Mouse (Mus musculus) neural tube, embryonic 11.5 days (tissue): ENCODE measurements around the gene Irf6. TPM values are rescaled to one million over a fixed set of nuclear protein-coding genes. Genes with fewer than 3 reads are reported as not detected.

ENCODE experiments used
- ATAC-seq: fragments of 200-750 bp; cut with Nextera tagmentation; 2 replicates; pipeline ENCODE4 v1.8.0; 2017; ENCODE audit warnings: moderate number of reproducible peaks, mild to moderate bottlenecking, moderate TSS enrichment, moderate library complexity; ENCODE audit not compliant: insufficient read depth, low FRiP score, low TSS enrichment
- DNase-seq: peaks from one replicate; pipeline ENCODE4 v3.0.0-alpha.2; 2015; ENCODE audit warnings: low spot score
- H3K27ac ChIP-seq: fragments of 300-500 bp; sonication (generic); 2 replicates; pipeline ENCODE4 v1.5.1; 2014; ENCODE audit warnings: low read depth, mild to moderate bottlenecking, low read length
- H3K27me3 ChIP-seq: fragments of 300-500 bp; sonication (generic); 2 replicates; pipeline ENCODE4 v1.6.1; 2014; ENCODE audit warnings: mild to moderate bottlenecking, low read length, mixed read lengths; ENCODE audit not compliant: control insufficient read depth, insufficient read depth
- H3K36me3 ChIP-seq: fragments of 300-500 bp; sonication (generic); 2 replicates; pipeline ENCODE4 v1.6.1; 2014; ENCODE audit warnings: mild to moderate bottlenecking, low read length, moderate library complexity, mixed read lengths; ENCODE audit not compliant: control insufficient read depth, insufficient read depth
- H3K4me1 ChIP-seq: fragments of 300-500 bp; sonication (generic); 2 replicates; pipeline ENCODE4 v1.6.1; 2014; ENCODE audit warnings: low read length, mixed read lengths; ENCODE audit not compliant: control insufficient read depth, insufficient read depth
- H3K4me2 ChIP-seq: fragments of 300-500 bp; sonication (generic); 2 replicates; pipeline ENCODE4 v1.6.1; 2014; ENCODE audit warnings: low read depth, mild to moderate bottlenecking, moderate library complexity
- H3K4me3 ChIP-seq: fragments of 300-500 bp; sonication (generic); 2 replicates; pipeline ENCODE4 v1.5.1; 2014; ENCODE audit warnings: low read depth, low read length
- H3K9ac ChIP-seq: fragments of 300-500 bp; sonication (generic); 2 replicates; pipeline ENCODE4 v1.6.1; 2014; ENCODE audit warnings: mild to moderate bottlenecking, low read length
- H3K9me3 ChIP-seq: fragments of 300-500 bp; sonication (generic); 2 replicates; pipeline ENCODE4 v1.6.1; 2016; ENCODE audit warnings: low read length; ENCODE audit not compliant: control insufficient read depth
- WGBS: fragments of 180-500 bp; shearing (Covaris S2); extraction: QIAGEN DNeasy Blood & Tissue Kit; methylation state at CpG from one replicate; pipeline ENCODE4 v1.1.7; 2014; 5-methylcytosine and 5-hydroxymethylcytosine counted together
- polyA plus RNA-seq: library from polyadenylated mRNA; unstranded; fragments of >200 nt; fragmentation: Nextera tagmentation; extraction: Ambion mirVana; gene quantifications from 2 replicates; pipeline ENCODE4 v1.2.1, GENCODE M21; 2014

Gene Irf6
- polyA plus RNA-seq, 1 experiment from 2014 or later = 5.5 TPM

GRCm38 (mm10) chr1:193200640-193201382 is 47.9 kb downstream of the Irf6 start:
- ATAC-seq = no peak
- H3K9me3 ChIP-seq = no peaks in the 10 kb centered on the region
- no peaks in the 10 kb centered on the region for H3K36me3 ChIP-seq
- H3K4me1 ChIP-seq = no peaks in the 10 kb centered on the region
- H3K4me2 ChIP-seq = no peak overlapping the region
- 89% methylated on average over 8 of the region's 8 CpGs for WGBS
- no peak for DNase-seq
- no peak overlapping the region for H3K9ac ChIP-seq
- no peaks in the 10 kb centered on the region for H3K27me3 ChIP-seq
- no peak overlapping the region for H3K27ac ChIP-seq
- no peak overlapping the region for H3K4me3 ChIP-seq

DNA sequence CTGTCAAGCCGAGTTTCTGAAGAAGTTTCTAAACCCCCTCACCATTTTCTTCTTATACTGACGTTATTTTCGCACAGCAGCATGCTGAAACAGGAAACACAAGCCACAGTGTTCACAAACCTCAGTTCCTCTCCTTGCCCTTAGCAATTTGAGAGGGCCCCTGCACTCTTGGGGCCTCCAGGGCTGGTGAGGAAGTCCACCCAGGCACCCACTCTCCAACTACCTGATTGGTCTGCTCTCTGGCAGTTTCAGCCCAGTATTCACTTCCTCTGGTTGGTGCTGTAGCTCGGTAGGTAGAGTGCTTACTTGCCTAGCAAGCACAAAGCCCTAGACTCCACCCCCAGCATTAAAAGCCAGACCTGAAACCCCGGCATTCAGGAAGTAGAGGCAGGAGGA is 48.5 kb downstream of the Irf6 start, which contains the start of gene Traf3ip3:
Gene Traf3ip3 (minus strand): TSS at position 321 of the 396 bp plus-strand sequence.
- Histone ChIP-seq H3K36me3 (no peaks in the 10 kb centered on the region), H3K4me3 (no peak within 1 kb of the TSS), H3K4me2 (no peak within 1 kb of the TSS), H3K27me3 (no peaks in the 10 kb centered on the region), H3K27ac (no peak within 1 kb of the TSS; the same call in 1 of the 2 replicates), H3K4me1 (no peaks in the 10 kb centered on the region), H3K9me3 (no peaks in the 10 kb centered on the region), H3K9ac (no peak within 1 kb of the TSS)
- no peak for DNase-seq
- WGBS = 67% methylated on average over 5 of the region's 5 CpGs
- ATAC-seq = no peak

GRCm38 (mm10) chr1:193203821-193204220 is 50.9 kb downstream of the Irf6 start:
- DNase-seq = no peak
- no peak for ATAC-seq
- no peaks in the 10 kb centered on the region for H3K36me3 ChIP-seq
- H3K4me1 ChIP-seq = no peaks in the 10 kb centered on the region
- no peak overlapping the region for H3K4me3 ChIP-seq
- H3K9ac ChIP-seq = no peak overlapping the region
- no peak overlapping the region for H3K4me2 ChIP-seq
- WGBS = 84% methylated on average over 2 of the region's 2 CpGs
- no peaks in the 10 kb centered on the region for H3K27me3 ChIP-seq
- no peaks in the 10 kb centered on the region for H3K9me3 ChIP-seq
- H3K27ac ChIP-seq = no peak overlapping the region

GRCm38 (mm10) chr1:193205431-193205830 is 52.5 kb downstream of the Irf6 start:
- no peaks in the 10 kb centered on the region for H3K4me1 ChIP-seq
- no peaks in the 10 kb centered on the region for H3K27me3 ChIP-seq
- WGBS = 97% methylated on average over 2 of the region's 2 CpGs
- H3K9me3 ChIP-seq = no peaks in the 10 kb centered on the region
- H3K9ac ChIP-seq = no peak overlapping the region
- H3K27ac ChIP-seq = no peak overlapping the region
- DNase-seq = no peak
- H3K4me2 ChIP-seq = no peak overlapping the region
- no peaks in the 10 kb centered on the region for H3K36me3 ChIP-seq
- H3K4me3 ChIP-seq = no peak overlapping the region
- ATAC-seq = no peak

DNA sequence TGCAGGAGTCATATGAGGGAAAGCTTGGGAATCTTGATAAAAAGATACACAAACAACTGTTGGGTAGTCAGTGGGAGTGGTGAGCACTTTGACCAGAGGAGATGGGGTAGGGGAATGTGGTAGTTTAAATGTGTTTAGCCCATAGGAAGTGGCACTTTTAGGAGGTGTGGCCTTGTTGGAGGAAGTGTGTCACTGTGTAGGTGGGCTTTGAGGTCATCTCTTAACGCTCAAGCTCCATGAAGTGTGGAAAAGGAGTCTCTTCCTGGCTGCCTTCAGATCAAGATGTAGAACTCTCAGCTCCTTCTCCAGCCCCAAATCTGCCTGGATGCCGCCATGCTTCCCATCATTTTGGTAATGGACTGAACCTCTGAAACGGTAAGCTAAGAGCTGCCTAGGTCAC is 54.6 kb downstream of the Irf6 start, which contains the start of gene Lamb3:
Gene Lamb3 (plus strand): TSS at position 197 of the 400 bp plus-strand sequence.
- Histone ChIP-seq H3K27ac (no peak within 1 kb of the TSS), H3K4me3 (no peak within 1 kb of the TSS), H3K27me3 (no peaks in the 10 kb centered on the region), H3K4me1 (no peaks in the 10 kb centered on the region), H3K9ac (no peak within 1 kb of the TSS), H3K9me3 (no peaks in the 10 kb centered on the region), H3K4me2 (no peak within 1 kb of the TSS), H3K36me3 (no peaks in the 10 kb centered on the region)
- WGBS = 92% methylated on average over 3 of the region's 3 CpGs
- ATAC-seq (no peak), DNase-seq (no peak)

GRCm38 (mm10) chr1:193208178-193208577 is 55.3 kb downstream of the Irf6 start:
- WGBS = 35% methylated on average over 2 of the region's 2 CpGs
- DNase-seq = peak; percentile 36
- no peaks in the 10 kb centered on the region for H3K4me1 ChIP-seq

DNA sequence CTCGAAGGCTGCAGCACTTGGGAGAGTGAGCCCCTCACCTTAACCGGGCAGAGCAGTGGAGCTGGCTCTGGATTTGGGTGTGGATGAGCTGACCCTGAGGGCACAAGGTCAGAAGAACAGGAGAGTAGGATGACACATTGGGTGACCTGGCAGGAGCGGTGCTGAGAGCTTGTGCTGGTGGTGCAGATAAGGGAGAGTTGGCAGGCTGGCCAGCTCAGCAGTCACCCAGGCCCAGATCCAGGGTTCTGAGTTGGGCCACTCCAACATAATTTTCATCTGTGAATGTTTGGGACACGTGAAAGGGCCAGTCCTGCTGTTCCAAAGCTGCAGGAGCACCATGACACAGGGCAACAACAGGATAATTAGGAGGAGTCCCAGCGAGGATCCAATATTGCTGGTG is 58.5 kb downstream of the Irf6 start:
- Histone ChIP-seq H3K4me2 (no peak overlapping the region), H3K4me1 (no peaks in the 10 kb centered on the region), H3K27ac (no peak overlapping the region), H3K9me3 (no peaks in the 10 kb centered on the region), H3K9ac (no peak overlapping the region), H3K4me3 (no peak overlapping the region), H3K36me3 (no peaks in the 10 kb centered on the region), H3K27me3 (no peaks in the 10 kb centered on the region)
- DNase-seq (no peak), ATAC-seq (no peak)
- 81% methylated on average over 5 of the region's 5 CpGs for WGBS

More at GRCm38 (mm10) chr1:193208178-193208577, 55.3 kb downstream of the Irf6 start:
- no peaks in the 10 kb centered on the region for H3K27me3 ChIP-seq
- H3K27ac ChIP-seq = no peak overlapping the region
- no peak overlapping the region for H3K9ac ChIP-seq
- no peak overlapping the region for H3K4me3 ChIP-seq
- ATAC-seq = no peak
- H3K9me3 ChIP-seq = no peaks in the 10 kb centered on the region
- H3K4me2 ChIP-seq = no peak overlapping the region
- H3K36me3 ChIP-seq = no peaks in the 10 kb centered on the region

DNA sequence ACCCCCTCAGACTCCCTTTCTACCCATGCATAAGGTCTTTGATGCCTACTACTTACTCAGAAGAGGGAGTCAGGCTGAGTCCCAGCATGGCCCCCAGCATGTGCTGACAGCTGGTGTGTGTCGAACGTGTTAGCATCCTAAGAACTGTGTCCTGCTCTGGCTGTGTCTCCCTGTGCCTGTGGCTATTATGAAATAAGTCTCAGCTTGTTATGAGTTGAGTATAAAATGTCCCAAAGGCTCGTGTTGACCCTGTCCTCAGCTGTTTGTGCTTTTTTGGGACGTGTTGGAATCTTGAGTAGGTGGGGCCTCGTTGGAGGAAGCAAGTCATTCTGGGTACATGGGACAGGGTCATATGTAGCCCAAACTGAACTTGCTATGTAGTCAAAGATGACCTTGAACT is 61.1 kb downstream of the Irf6 start:
- Histone ChIP-seq H3K36me3 (no peaks in the 10 kb centered on the region), H3K4me3 (no peak overlapping the region), H3K27ac (no peak overlapping the region), H3K9ac (no peak overlapping the region), H3K27me3 (no peaks in the 10 kb centered on the region), H3K9me3 (no peaks in the 10 kb centered on the region), H3K4me1 (no peaks in the 10 kb centered on the region), H3K4me2 (no peak overlapping the region)
- no peak for ATAC-seq
- WGBS = 88% methylated on average over 5 of the region's 5 CpGs
- no peak for DNase-seq

GRCm38 (mm10) chr1:193216000-193216399 is 63.1 kb downstream of the Irf6 start:
- no peaks in the 10 kb centered on the region for H3K9me3 ChIP-seq
- H3K27me3 ChIP-seq = no peaks in the 10 kb centered on the region
- H3K36me3 ChIP-seq = no peaks in the 10 kb centered on the region
- no peaks in the 10 kb centered on the region for H3K4me1 ChIP-seq
- 80% methylated on average over 3 of the region's 3 CpGs for WGBS
- no peak overlapping the region for H3K4me3 ChIP-seq
- H3K9ac ChIP-seq = no peak overlapping the region
- DNase-seq (no peak), ATAC-seq (no peak)
- no peak overlapping the region for H3K27ac ChIP-seq
- H3K4me2 ChIP-seq = no peak overlapping the region
